Mouse (Mus musculus): ENCODE results near the gene Rras2. TPM values are rescaled to one million over a fixed set of nuclear protein-coding genes. Genes with fewer than 3 reads are reported as not detected.
A peak's percentile ranks its signal among the peaks of the same experiment; 100 is the strongest.

The Rras2 gene
- total RNA-seq, 1 experiment = 44.0 TPM

- Histone ChIP-seq H3K9ac (ENCODE audit: insufficient read depth, low read depth, low read length, poor library complexity, severe bottlenecking) (no peak overlapping the region), H3K27ac (ENCODE audit: insufficient read depth, low read depth, low read length, poor library complexity, severe bottlenecking) (no peak overlapping the region), H3K4me3 (ENCODE audit: insufficient read depth in 1 of 2, low read depth in 1 of 2, low read length in 2 of 2, poor library complexity in 1 of 2, severe bottlenecking in 1 of 2) (no peak overlapping the region), H3K36me3 (ENCODE audit: control insufficient read depth, insufficient read depth, low read length, poor library complexity, severe bottlenecking) (no peaks in the 10 kb centered on the region), H3K4me1 (ENCODE audit: control insufficient read depth in 2 of 2, insufficient read depth in 2 of 2, low read length in 2 of 2, poor library complexity in 1 of 2) (peaks cover 0 to 2% of the 10 kb centered on the region in 2 experiments; a peak in 1 of 4 replicates), H3K9me3 (ENCODE audit: control insufficient read depth, insufficient read depth, low read depth, low read length) (no peaks in the 10 kb centered on the region)
- no peak for DNase-seq (ENCODE audit: low read depth, low spot score)
- in situ Hi-C loops (cut with MboI; ENCODE audit: low sequenced_read_pairs in 2 of 2, unreplicated experiment in 2 of 2) = no loop called here
- TF ChIP-seq HCFC1 (IDR thresholded peaks at IDR 0.05; ENCODE audit: borderline replicate concordance, insufficient read depth, low read length) (no peak), CHD2 (IDR thresholded peaks at IDR 0.05; ENCODE audit: low read depth, low read length) (no peak), ZNF384 (IDR thresholded peaks at IDR 0.05; ENCODE audit: low read depth, low read length) (no peak), MAFK (IDR thresholded peaks at IDR 0.05; ENCODE audit: insufficient read depth, low read depth, low read length) (no peak), ZC3H11A (IDR thresholded peaks at IDR 0.05; ENCODE audit: borderline replicate concordance, low read depth, low read length) (no peak)
Measured at GRCm38 (mm10) chr7:114139400-114139799, 21.8 kb upstream of the Rras2 start.

GRCm38 (mm10) chr7:114138261-114138660, 20.7 kb upstream of the Rras2 start:
- TF ChIP-seq ZC3H11A (IDR thresholded peaks at IDR 0.05; ENCODE audit: borderline replicate concordance, low read depth, low read length) (no peak), ZNF384 (IDR thresholded peaks at IDR 0.05; ENCODE audit: low read depth, low read length) (no peak), CHD2 (IDR thresholded peaks at IDR 0.05; ENCODE audit: low read depth, low read length) (no peak), HCFC1 (IDR thresholded peaks at IDR 0.05; ENCODE audit: borderline replicate concordance, insufficient read depth, low read length) (no peak), MAFK (IDR thresholded peaks at IDR 0.05; ENCODE audit: insufficient read depth, low read depth, low read length) (no peak)
- no peak overlapping the region for H3K9ac ChIP-seq (ENCODE audit: insufficient read depth, low read depth, low read length, poor library complexity, severe bottlenecking)
- no peaks in the 10 kb centered on the region for H3K9me3 ChIP-seq (ENCODE audit: control insufficient read depth, insufficient read depth, low read depth, low read length)
- no peaks in the 10 kb centered on the region for H3K36me3 ChIP-seq (ENCODE audit: control insufficient read depth, insufficient read depth, low read length, poor library complexity, severe bottlenecking)
- in situ Hi-C loops (cut with MboI; ENCODE audit: low sequenced_read_pairs in 2 of 2, unreplicated experiment in 2 of 2) = no loop called here
- no peak for DNase-seq (ENCODE audit: low read depth, low spot score)
- no peak overlapping the region for H3K27ac ChIP-seq (ENCODE audit: insufficient read depth, low read depth, low read length, poor library complexity, severe bottlenecking)
- peaks cover 3 to 5% of the 10 kb centered on the region in 2 experiments; a peak in 3 of 4 replicates for H3K4me1 ChIP-seq (ENCODE audit: control insufficient read depth in 2 of 2, insufficient read depth in 2 of 2, low read length in 2 of 2, poor library complexity in 1 of 2)
- no peak overlapping the region for H3K4me3 ChIP-seq (ENCODE audit: insufficient read depth in 1 of 2, low read depth in 1 of 2, low read length in 2 of 2, poor library complexity in 1 of 2, severe bottlenecking in 1 of 2)

- DNase-seq (ENCODE audit: low read depth, low spot score) = no peak
- no peak overlapping the region for H3K4me3 ChIP-seq (ENCODE audit: insufficient read depth in 1 of 2, low read depth in 1 of 2, low read length in 2 of 2, poor library complexity in 1 of 2, severe bottlenecking in 1 of 2)
- TF ChIP-seq MAFK (IDR thresholded peaks at IDR 0.05; ENCODE audit: insufficient read depth, low read depth, low read length) = no peak
- TF ChIP-seq CHD2 (IDR thresholded peaks at IDR 0.05; ENCODE audit: low read depth, low read length) = no peak
- TF ChIP-seq ZNF384 (IDR thresholded peaks at IDR 0.05; ENCODE audit: low read depth, low read length) = no peak
- TF ChIP-seq HCFC1 (IDR thresholded peaks at IDR 0.05; ENCODE audit: borderline replicate concordance, insufficient read depth, low read length) = no peak
- no peak for TF ChIP-seq ZC3H11A (IDR thresholded peaks at IDR 0.05; ENCODE audit: borderline replicate concordance, low read depth, low read length)
- H3K9me3 ChIP-seq (ENCODE audit: control insufficient read depth, insufficient read depth, low read depth, low read length) = no peaks in the 10 kb centered on the region
- H3K4me1 ChIP-seq (ENCODE audit: control insufficient read depth in 2 of 2, insufficient read depth in 2 of 2, low read length in 2 of 2, poor library complexity in 1 of 2) = peaks cover 3 to 5% of the 10 kb centered on the region in 2 experiments; a peak in 3 of 4 replicates
- H3K27ac ChIP-seq (ENCODE audit: insufficient read depth, low read depth, low read length, poor library complexity, severe bottlenecking) = no peak overlapping the region
- in situ Hi-C loops (cut with MboI; ENCODE audit: low sequenced_read_pairs in 2 of 2, unreplicated experiment in 2 of 2) = no loop called here
- H3K9ac ChIP-seq (ENCODE audit: insufficient read depth, low read depth, low read length, poor library complexity, severe bottlenecking) = no peak overlapping the region
- H3K36me3 ChIP-seq (ENCODE audit: control insufficient read depth, insufficient read depth, low read length, poor library complexity, severe bottlenecking) = no peaks in the 10 kb centered on the region
Measured at GRCm38 (mm10) chr7:114135166-114135565, 17.6 kb upstream of the Rras2 start.

GRCm38 (mm10) chr7:114133957-114134356, 16.4 kb upstream of the Rras2 start:
- peak; percentile 40 for DNase-seq (ENCODE audit: low read depth, low spot score)
- TF ChIP-seq ZC3H11A (IDR thresholded peaks at IDR 0.05; ENCODE audit: borderline replicate concordance, low read depth, low read length) (no peak), HCFC1 (IDR thresholded peaks at IDR 0.05; ENCODE audit: borderline replicate concordance, insufficient read depth, low read length) (no peak), MAFK (IDR thresholded peaks at IDR 0.05; ENCODE audit: insufficient read depth, low read depth, low read length) (no peak), ZNF384 (IDR thresholded peaks at IDR 0.05; ENCODE audit: low read depth, low read length) (no peak), CHD2 (IDR thresholded peaks at IDR 0.05; ENCODE audit: low read depth, low read length) (no peak)
- H3K9me3 ChIP-seq (ENCODE audit: control insufficient read depth, insufficient read depth, low read depth, low read length) = no peaks in the 10 kb centered on the region
- H3K4me3 ChIP-seq (ENCODE audit: insufficient read depth in 1 of 2, low read depth in 1 of 2, low read length in 2 of 2, poor library complexity in 1 of 2, severe bottlenecking in 1 of 2) = no peak overlapping the region
- peaks cover 3 to 5% of the 10 kb centered on the region in 2 experiments; a peak in 3 of 4 replicates for H3K4me1 ChIP-seq (ENCODE audit: control insufficient read depth in 2 of 2, insufficient read depth in 2 of 2, low read length in 2 of 2, poor library complexity in 1 of 2)
- no peak overlapping the region; the same call in 1 of the 2 replicates for H3K27ac ChIP-seq (ENCODE audit: insufficient read depth, low read depth, low read length, poor library complexity, severe bottlenecking)
- no peaks in the 10 kb centered on the region for H3K36me3 ChIP-seq (ENCODE audit: control insufficient read depth, insufficient read depth, low read length, poor library complexity, severe bottlenecking)
- H3K9ac ChIP-seq (ENCODE audit: insufficient read depth, low read depth, low read length, poor library complexity, severe bottlenecking) = no peak overlapping the region
- in situ Hi-C loops (cut with MboI; ENCODE audit: low sequenced_read_pairs in 2 of 2, unreplicated experiment in 2 of 2) = no loop called here
